Mouse (Mus musculus) thymus, adult 2 months (tissue): ENCODE measurements around the gene Nfkbid. TPM values are rescaled to one million over a fixed set of nuclear protein-coding genes. Genes with fewer than 3 reads are reported as not detected.
A peak's percentile ranks its signal among the peaks of the same experiment; 100 is the strongest.

ENCODE experiments used
- DNase-seq: peaks from one replicate; pipeline ENCODE4 v3.0.0; 2021
- H3K27ac ChIP-seq: fragments of 200-500 bp; 2 replicates; pipeline ENCODE4 v1.5.1; 2012; ENCODE audit warnings: low read length, control low read depth; ENCODE audit not compliant: control insufficient read depth, insufficient read depth
- H3K27me3 ChIP-seq: fragments of 200-500 bp; 2 replicates; pipeline ENCODE4 v1.6.1; 2012; ENCODE audit warnings: mild to moderate bottlenecking, low read length, moderate library complexity, mixed read lengths; ENCODE audit not compliant: control insufficient read depth, insufficient read depth
- H3K36me3 ChIP-seq: fragments of 200-500 bp; 2 replicates; pipeline ENCODE4 v1.6.1; 2012; ENCODE audit warnings: mild to moderate bottlenecking, low read length, moderate library complexity; ENCODE audit not compliant: control insufficient read depth, insufficient read depth
- H3K4me1 ChIP-seq: fragments of 200-500 bp; replicated peaks from 2 replicates; pipeline ENCODE4 v1.6.1; 2012; ENCODE audit warnings: low read length; ENCODE audit not compliant: control insufficient read depth, insufficient read depth
- H3K4me3 ChIP-seq: fragments of 200-500 bp; 2 replicates; pipeline ENCODE4 v1.5.1; 2012; ENCODE audit warnings: mild to moderate bottlenecking, low read length, control low read depth, moderate library complexity; ENCODE audit not compliant: control insufficient read depth, insufficient read depth
- CTCF ChIP-seq: fragments of 200-500 bp; IDR thresholded peaks from 2 replicates; pipeline ENCODE4 v1.5.1; 2012; ENCODE audit warnings: mild to moderate bottlenecking, control low read depth, low read length, moderate library complexity, borderline replicate concordance; ENCODE audit not compliant: control insufficient read depth, poor library complexity, insufficient read depth; ENCODE audit errors: extremely low read depth
- POLR2A ChIP-seq: fragments of 200-500 bp; IDR thresholded peaks from 2 replicates; pipeline ENCODE4 v1.6.1; 2012; ENCODE audit warnings: mild to moderate bottlenecking, low read length, control low read depth, moderate library complexity; ENCODE audit not compliant: control insufficient read depth, poor library complexity, insufficient read depth; ENCODE audit errors: extremely low read depth
- WGBS: fragments of 180-500 bp; shearing (Covaris S2); methylation state at CpG from one replicate; pipeline ENCODE4 v1.1.7; 2018; 5-methylcytosine and 5-hydroxymethylcytosine counted together
- polyA plus RNA-seq: library from polyadenylated mRNA; depleted of rRNA; stranded (reverse); fragments of >200 nt; gene quantifications from 2 replicates; pipeline ENCODE4 v1.2.3, GENCODE M21; 2012

Gene Nfkbid
- polyA plus RNA-seq, 1 experiment: 77.4 TPM

- peaks cover 46% of the 10 kb centered on the region for H3K4me1 ChIP-seq
- H3K36me3 ChIP-seq: no peaks in the 10 kb centered on the region
- H3K27me3 ChIP-seq: no peaks in the 10 kb centered on the region
- no peak overlapping the region for H3K4me3 ChIP-seq
- WGBS: 9% methylated on average over 4 of the region's 4 CpGs
- H3K27ac ChIP-seq: no peak overlapping the region
- DNase-seq: peak; percentile 46
- no peak for TF ChIP-seq POLR2A
- no peak for TF ChIP-seq CTCF
Observed at GRCm38 (mm10) chr7:30412735-30413147, 8.8 kb upstream of the Nfkbid start.

- no peak within 1 kb of the TSS for H3K27ac ChIP-seq
- 60% methylated on average over 5 of the region's 5 CpGs for WGBS
- DNase-seq: no peak
- H3K4me3 ChIP-seq: no peak within 1 kb of the TSS; the same call in 1 of the 2 replicates
- TF ChIP-seq POLR2A: no peak
- no peak for TF ChIP-seq CTCF
- no peaks in the 10 kb centered on the region for H3K27me3 ChIP-seq
- no peaks in the 10 kb centered on the region for H3K36me3 ChIP-seq
- H3K4me1 ChIP-seq: peaks cover 54% of the 10 kb centered on the region
Observed at GRCm38 (mm10) chr7:30413596-30413995, 7.9 kb upstream of the Nfkbid start, which contains the start of gene Tyrobp. Tyrobp (plus strand) TSS chr7:30413760.

- DNase-seq: peak; percentile 44
- no peaks in the 10 kb centered on the region for H3K36me3 ChIP-seq
- TF ChIP-seq POLR2A (no peak), CTCF (no peak)
- no peak overlapping the region for H3K4me3 ChIP-seq
- H3K27ac ChIP-seq: peak overlapping the region; percentile 95; the same call in 1 of the 2 replicates
- WGBS: 6% methylated on average over 9 of the region's 9 CpGs
- peaks cover 46% of the 10 kb centered on the region for H3K4me1 ChIP-seq
- no peaks in the 10 kb centered on the region for H3K27me3 ChIP-seq
Observed at GRCm38 (mm10) chr7:30417856-30418255, 3.7 kb upstream of the Nfkbid start.

GRCm38 (mm10) chr7:30419561-30420499 lies 1.7 kb upstream of the Nfkbid start, which contains the start of gene Hcst:
Hcst (minus strand) TSS chr7:30419854.
- Histone ChIP-seq H3K27me3 (no peaks in the 10 kb centered on the region), H3K27ac (peak within 1 kb of the TSS; percentile 95), H3K36me3 (peaks cover 8% of the 10 kb centered on the region), H3K4me1 (peaks cover 46% of the 10 kb centered on the region), H3K4me3 (peak within 1 kb of the TSS; percentile 51)
- 0 out of 2 replicates have a peak, but pooled peaks have one; percentile 31 for TF ChIP-seq POLR2A
- TF ChIP-seq CTCF: peak; percentile 45; the same call in 1 of the 2 replicates
- WGBS: 7% methylated on average over 10 of the region's 10 CpGs
- peak; percentile 67 for DNase-seq

GRCm38 (mm10) chr7:30420673-30421072 lies 859 bp upstream of the Nfkbid start:
- Histone ChIP-seq H3K36me3 (peaks cover 17% of the 10 kb centered on the region), H3K27ac (peak overlapping the region; percentile 95), H3K4me1 (peaks cover 46% of the 10 kb centered on the region), H3K4me3 (no peak overlapping the region), H3K27me3 (no peaks in the 10 kb centered on the region)
- 50% methylated on average over 3 of the region's 3 CpGs for WGBS
- DNase-seq: no peak
- TF ChIP-seq POLR2A (no peak), CTCF (no peak)

GRCm38 (mm10) chr7:30421890-30422435 lies 431 bp downstream of the Nfkbid start:
- under 1% methylated on average over 45 of the region's 45 CpGs for WGBS
- Histone ChIP-seq H3K36me3 (peaks cover 27% of the 10 kb centered on the region), H3K27ac (peak overlapping the region; percentile 97), H3K4me1 (peaks cover 41% of the 10 kb centered on the region), H3K27me3 (no peaks in the 10 kb centered on the region), H3K4me3 (peak overlapping the region; percentile 82)
- DNase-seq: peak; percentile 95
- peak; percentile 69; the same call in 1 of the 2 replicates for TF ChIP-seq POLR2A
- peak; percentile 43; the same call in 1 of the 2 replicates for TF ChIP-seq CTCF
